Mouse (Mus musculus) ES-Bruce4 (cell line): ENCODE measurements at regions not wholly inside any gene's neighbourhood (a gene's known extent, or its start where the extent isn't known, plus 50 kb on each side); places are given as distances from the start of the nearest gene placed in this dataset.

ENCODE experiments used
- H3K27ac ChIP-seq: 2 replicates; pipeline ENCODE4 v1.5.1; 2012; ENCODE audit warnings: low read length, inconsistent platforms; ENCODE audit not compliant: insufficient read depth
- H3K27me3 ChIP-seq: 2 replicates; pipeline ENCODE4 v1.6.1; 2012; ENCODE audit warnings: mild to moderate bottlenecking, low read length, inconsistent platforms; ENCODE audit not compliant: control insufficient read depth, poor library complexity, insufficient read depth, severe bottlenecking
- H3K36me3 ChIP-seq: 2 replicates; pipeline ENCODE4 v1.6.1; 2012; ENCODE audit warnings: inconsistent platforms, mild to moderate bottlenecking, low read length, moderate library complexity; ENCODE audit not compliant: control insufficient read depth, poor library complexity, insufficient read depth, severe bottlenecking
- H3K4me1 ChIP-seq: one replicate; pipeline ENCODE4 v1.8.1; 2011; ENCODE audit warnings: low read length; ENCODE audit not compliant: control insufficient read depth, insufficient read depth
- H3K4me3 ChIP-seq: 2 replicates; pipeline ENCODE4 v1.5.1; 2011; ENCODE audit warnings: low read depth, mild to moderate bottlenecking, low read length
- H3K9ac ChIP-seq: 2 replicates; pipeline ENCODE4 v1.6.1; 2012; ENCODE audit warnings: low read depth, mild to moderate bottlenecking, inconsistent platforms; ENCODE audit not compliant: poor library complexity, severe bottlenecking
- H3K9me3 ChIP-seq: replicated peaks from 2 replicates; pipeline ENCODE4 v1.6.1; 2012; ENCODE audit warnings: mild to moderate bottlenecking, low read length, inconsistent platforms; ENCODE audit not compliant: control insufficient read depth, poor library complexity, insufficient read depth, severe bottlenecking
- CTCF ChIP-seq: IDR thresholded peaks from one replicate; pipeline ENCODE4 v1.8.1; 2011; ENCODE audit warnings: low read depth, low read length
- EP300 ChIP-seq: IDR thresholded peaks from 2 replicates; pipeline ENCODE4 v1.6.1; 2011; ENCODE audit warnings: low read depth, low read length; ENCODE audit not compliant: insufficient read depth
- POLR2A ChIP-seq: IDR thresholded peaks from one replicate; pipeline ENCODE4 v1.8.1; 2011; ENCODE audit warnings: low read length; ENCODE audit not compliant: insufficient read depth

DNA sequence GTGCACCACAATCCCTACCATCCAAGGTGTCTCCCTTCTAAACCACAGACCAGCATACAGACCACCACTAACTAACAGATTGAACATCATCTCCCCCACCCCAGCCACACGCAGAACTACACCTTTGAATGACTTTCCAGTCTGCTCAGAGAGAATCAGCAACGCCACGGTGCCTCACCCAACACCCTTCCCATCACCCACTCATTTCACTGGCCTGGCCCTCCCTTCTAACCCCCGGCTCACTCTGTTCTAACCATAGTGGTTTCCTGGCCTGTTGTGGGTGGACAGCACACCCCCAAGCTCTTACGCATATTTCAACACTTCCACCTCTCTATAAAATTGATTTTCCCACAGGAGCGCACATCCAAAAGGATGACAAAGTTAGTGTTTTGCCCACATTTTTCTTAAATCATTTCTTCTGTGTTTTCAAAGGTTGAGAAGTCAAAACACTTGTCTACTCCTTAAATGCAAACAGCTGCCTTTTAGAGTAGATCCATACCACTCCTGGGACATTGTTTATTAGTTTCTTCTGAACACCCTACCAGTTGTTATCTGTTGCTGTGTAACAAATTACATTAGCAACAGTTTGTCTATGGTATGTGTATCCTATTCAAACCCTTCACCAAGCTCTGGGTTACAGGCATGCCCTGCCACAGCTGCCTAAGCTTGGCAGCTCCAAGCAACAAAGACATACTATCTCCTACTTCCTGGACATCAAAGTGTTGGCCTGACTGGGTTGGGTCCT is 269.7 kb upstream of the Cdyl start:
- Histone ChIP-seq H3K36me3 (no peaks in the 10 kb centered on the region), H3K4me3 (no peak overlapping the region), H3K27ac (no peak overlapping the region), H3K27me3 (no peaks in the 10 kb centered on the region), H3K4me1 (no peaks in the 10 kb centered on the region), H3K9me3 (no peaks in the 10 kb centered on the region; the same call in 1 of the 2 replicates), H3K9ac (no peak overlapping the region)
- no peak for TF ChIP-seq POLR2A
- TF ChIP-seq EP300 = no peak
- no peak for TF ChIP-seq CTCF

- Histone ChIP-seq H3K4me1 (no peaks in the 10 kb centered on the region), H3K9ac (no peak overlapping the region), H3K4me3 (no peak overlapping the region), H3K27me3 (no peaks in the 10 kb centered on the region), H3K27ac (no peak overlapping the region), H3K36me3 (no peaks in the 10 kb centered on the region), H3K9me3 (no peaks in the 10 kb centered on the region; the same call in 1 of the 2 replicates)
- TF ChIP-seq EP300 = no peak
These were observed 269.1 kb upstream of the Cdyl start for GRCm38 (mm10) chr13:35390526-35390880.

GRCm38 (mm10) chr13:35392167-35392566 is 267.5 kb upstream of the Cdyl start:
- no peaks in the 10 kb centered on the region for H3K4me1 ChIP-seq
- H3K27ac ChIP-seq = no peak overlapping the region
- TF ChIP-seq CTCF (no peak), POLR2A (no peak)
- no peak overlapping the region for H3K9ac ChIP-seq
- H3K27me3 ChIP-seq = no peaks in the 10 kb centered on the region
- H3K36me3 ChIP-seq = no peaks in the 10 kb centered on the region
- no peak overlapping the region for H3K4me3 ChIP-seq
- H3K9me3 ChIP-seq = no peaks in the 10 kb centered on the region; the same call in 1 of the 2 replicates

GRCm38 (mm10) chr13:35395192-35395591 is 264.4 kb upstream of the Cdyl start:
- no peak overlapping the region for H3K27ac ChIP-seq
- no peaks in the 10 kb centered on the region for H3K9me3 ChIP-seq
- H3K9ac ChIP-seq = no peak overlapping the region
- no peaks in the 10 kb centered on the region for H3K4me1 ChIP-seq
- TF ChIP-seq POLR2A (no peak), EP300 (no peak), CTCF (no peak)
- H3K27me3 ChIP-seq = no peaks in the 10 kb centered on the region
- H3K4me3 ChIP-seq = no peak overlapping the region
- no peaks in the 10 kb centered on the region for H3K36me3 ChIP-seq

DNA sequence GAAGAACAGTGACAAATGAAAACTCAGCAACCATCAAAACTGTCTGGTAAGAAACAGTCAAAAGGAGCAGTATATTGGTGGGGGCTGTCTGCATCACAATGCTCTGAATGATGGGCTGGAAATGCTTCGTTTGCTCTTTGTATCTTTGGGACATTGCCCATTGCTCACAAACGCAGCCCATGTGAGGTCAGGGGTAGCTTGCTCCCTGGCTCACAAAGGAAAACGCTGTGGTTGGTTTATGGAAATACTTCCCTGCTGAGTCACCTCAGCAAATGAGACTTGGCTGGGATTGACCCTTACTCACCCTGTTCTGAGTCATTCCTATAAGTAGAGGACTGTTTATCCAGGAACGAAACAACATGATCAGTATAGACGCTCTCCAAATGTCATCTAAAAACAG is 264.0 kb upstream of the Cdyl start:
- TF ChIP-seq EP300 (no peak), CTCF (no peak), POLR2A (no peak)
- Histone ChIP-seq H3K4me1 (no peaks in the 10 kb centered on the region), H3K27ac (no peak overlapping the region), H3K9me3 (no peaks in the 10 kb centered on the region), H3K9ac (no peak overlapping the region), H3K36me3 (no peaks in the 10 kb centered on the region), H3K27me3 (no peaks in the 10 kb centered on the region), H3K4me3 (no peak overlapping the region)

DNA sequence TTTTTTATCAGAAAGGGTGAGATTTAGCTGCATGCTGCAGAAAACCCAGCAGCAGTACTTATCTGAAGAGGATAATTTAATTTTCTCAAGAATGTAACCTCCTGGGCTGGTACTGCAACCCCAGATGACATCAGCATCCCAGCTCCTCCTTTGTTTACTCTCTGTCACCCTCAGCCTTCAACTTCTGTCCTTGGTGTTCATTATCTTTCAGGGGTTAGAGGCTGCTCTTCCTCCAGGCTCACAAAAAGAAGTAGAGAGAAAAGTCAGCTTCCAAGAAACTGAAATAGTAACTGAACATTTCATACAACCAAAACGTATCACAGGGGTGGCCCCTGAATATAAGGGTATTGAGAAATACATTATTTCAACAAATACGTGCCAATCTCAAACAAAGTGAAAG is 262.5 kb upstream of the Cdyl start:
- no peak overlapping the region for H3K9ac ChIP-seq
- H3K4me3 ChIP-seq = no peak overlapping the region

More for the DNA sequence above, 262.5 kb upstream of the Cdyl start:
- no peaks in the 10 kb centered on the region for H3K36me3 ChIP-seq
- no peak overlapping the region for H3K27ac ChIP-seq
- no peak for TF ChIP-seq POLR2A
- TF ChIP-seq CTCF = no peak
- TF ChIP-seq EP300 = no peak
- no peaks in the 10 kb centered on the region for H3K9me3 ChIP-seq
- H3K27me3 ChIP-seq = no peaks in the 10 kb centered on the region
- H3K4me1 ChIP-seq = no peaks in the 10 kb centered on the region
